Mouse (Mus musculus) embryonic facial prominence, embryonic 14.5 days (tissue): ENCODE measurements at regions not wholly inside any gene's neighbourhood (a gene's known extent, or its start where the extent isn't known, plus 50 kb on each side); places are given as distances from the start of the nearest gene placed in this dataset.

ENCODE experiments used
- ATAC-seq: fragments of 200-750 bp; cut with Nextera tagmentation; 2 replicates; pipeline ENCODE4 v1.8.0; 2017; ENCODE audit warnings: low read depth, moderate number of reproducible peaks, moderate TSS enrichment
- DNase-seq: peaks from one replicate; pipeline ENCODE4 v3.0.0-alpha.2; 2015; ENCODE audit warnings: low spot score
- H3K27ac ChIP-seq: fragments of 300-500 bp; sonication (generic); replicated peaks from 2 replicates; pipeline ENCODE4 v1.5.1; 2014; ENCODE audit warnings: low read depth, mild to moderate bottlenecking, low read length, moderate library complexity
- H3K27me3 ChIP-seq: fragments of 300-500 bp; sonication (generic); replicated peaks from 2 replicates; pipeline ENCODE4 v1.6.1; 2014; ENCODE audit warnings: low read length; ENCODE audit not compliant: control insufficient read depth, insufficient read depth
- H3K36me3 ChIP-seq: fragments of 300-500 bp; sonication (generic); 2 replicates; pipeline ENCODE4 v1.6.1; 2014; ENCODE audit warnings: low read length, mixed read lengths; ENCODE audit not compliant: control insufficient read depth, insufficient read depth
- H3K4me1 ChIP-seq: fragments of 300-500 bp; sonication (generic); 2 replicates; pipeline ENCODE4 v1.6.1; 2014; ENCODE audit warnings: antibody characterized with exemption, low read length; ENCODE audit not compliant: control insufficient read depth, insufficient read depth
- H3K4me2 ChIP-seq: fragments of 300-500 bp; sonication (generic); 2 replicates; pipeline ENCODE4 v1.6.1; 2014; ENCODE audit warnings: low read depth, mild to moderate bottlenecking, low read length, moderate library complexity, mixed read lengths
- H3K4me3 ChIP-seq: fragments of 300-500 bp; sonication (generic); 2 replicates; pipeline ENCODE4 v1.5.1; 2014; ENCODE audit warnings: low read depth, mild to moderate bottlenecking, low read length
- H3K9ac ChIP-seq: fragments of 300-500 bp; sonication (generic); 2 replicates; pipeline ENCODE4 v1.6.1; 2014; ENCODE audit warnings: low read depth, mild to moderate bottlenecking, low read length, moderate library complexity, mixed read lengths
- H3K9me3 ChIP-seq: fragments of 300-500 bp; sonication (generic); 2 replicates; pipeline ENCODE4 v1.6.1; 2016; ENCODE audit warnings: low read length; ENCODE audit not compliant: control insufficient read depth
- WGBS: fragments of 180-500 bp; shearing (Covaris S2); extraction: QIAGEN DNeasy Blood & Tissue Kit; methylation state at CpG from one replicate; pipeline ENCODE4 v1.1.7; 2014; 5-methylcytosine and 5-hydroxymethylcytosine counted together

DNA sequence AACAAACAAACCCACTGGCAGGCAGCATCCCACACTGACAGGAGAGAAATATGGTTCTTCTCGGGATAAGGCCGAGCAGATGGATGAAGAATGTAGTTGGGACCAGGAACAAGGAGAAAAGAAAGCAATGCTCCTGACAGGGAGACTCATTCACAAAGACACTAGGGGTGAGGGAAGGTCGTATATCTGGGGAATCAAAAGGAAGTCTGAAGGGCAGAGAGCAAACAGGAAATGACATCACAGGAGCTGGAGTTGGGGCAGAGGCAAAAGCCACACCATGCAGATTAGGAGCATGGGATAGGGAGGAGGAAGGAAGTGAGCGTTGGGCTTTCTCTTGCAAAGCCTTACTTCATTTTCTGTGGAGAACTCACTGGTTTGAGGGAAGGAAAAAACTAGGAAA, 174.4 kb downstream of the Sptssa start:
- ATAC-seq (no peak), DNase-seq (no peak)
- Histone ChIP-seq H3K9me3 (no peaks in the 10 kb centered on the region), H3K27me3 (no peaks in the 10 kb centered on the region), H3K9ac (no peak overlapping the region), H3K4me3 (no peak overlapping the region), H3K27ac (no peak overlapping the region), H3K4me2 (no peak overlapping the region), H3K36me3 (no peaks in the 10 kb centered on the region), H3K4me1 (no peaks in the 10 kb centered on the region)
- 54% methylated on average over 4 of the region's 4 CpGs for WGBS

DNA sequence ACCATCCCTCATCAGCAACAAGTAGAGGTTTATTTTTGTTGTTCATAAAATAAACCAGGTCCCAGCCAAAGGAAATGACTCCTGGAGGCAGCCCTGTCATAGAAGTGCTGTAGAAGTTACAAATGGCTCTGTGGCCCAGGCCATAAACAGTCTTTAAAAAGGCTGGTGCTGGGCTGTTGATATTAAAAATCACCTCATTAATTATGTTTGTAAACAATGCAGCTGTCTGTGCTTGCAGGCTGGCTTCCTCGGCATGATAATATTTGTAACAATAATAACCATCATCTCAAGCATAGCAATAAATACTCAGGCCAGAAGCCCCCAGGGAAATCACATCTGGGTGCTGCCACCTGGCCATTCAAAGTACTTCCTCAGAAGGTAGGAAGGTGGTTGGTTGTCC, 176.5 kb downstream of the Sptssa start:
- no peak overlapping the region for H3K4me2 ChIP-seq
- H3K9me3 ChIP-seq: no peaks in the 10 kb centered on the region
- DNase-seq (no peak), ATAC-seq (no peak)
- no peak overlapping the region for H3K4me3 ChIP-seq
- no peaks in the 10 kb centered on the region for H3K36me3 ChIP-seq
- H3K9ac ChIP-seq: no peak overlapping the region
- H3K27me3 ChIP-seq: no peaks in the 10 kb centered on the region
- H3K27ac ChIP-seq: no peak overlapping the region
- H3K4me1 ChIP-seq: no peaks in the 10 kb centered on the region
- WGBS: 63% methylated on average over 1 of the region's 1 CpGs

DNA sequence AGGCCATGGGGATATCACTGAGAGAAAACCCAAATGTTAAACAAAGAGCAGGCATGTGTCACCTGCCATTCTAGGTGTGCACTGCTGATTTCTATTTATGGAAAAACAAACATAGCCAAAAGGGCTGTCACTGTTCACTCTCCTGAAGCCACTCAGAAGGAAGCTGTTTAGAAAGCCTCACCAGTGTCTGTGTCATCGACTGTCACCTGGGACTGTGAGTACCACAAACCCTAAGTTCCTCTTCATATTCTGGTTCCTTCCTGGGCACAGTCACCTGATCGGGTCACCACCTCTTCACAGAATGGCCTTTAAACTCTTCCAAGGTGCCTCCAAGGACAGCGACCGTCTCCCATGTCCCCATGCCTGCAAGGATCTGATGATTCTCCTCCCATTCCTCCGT, 183.5 kb downstream of the Sptssa start:
- H3K4me1 ChIP-seq: no peaks in the 10 kb centered on the region
- DNase-seq (no peak), ATAC-seq (no peak)
- H3K27me3 ChIP-seq: no peaks in the 10 kb centered on the region
- no peaks in the 10 kb centered on the region for H3K9me3 ChIP-seq
- H3K4me2 ChIP-seq: no peak overlapping the region
- 85% methylated on average over 5 of the region's 5 CpGs for WGBS
- H3K9ac ChIP-seq: no peak overlapping the region
- no peaks in the 10 kb centered on the region for H3K36me3 ChIP-seq
- H3K27ac ChIP-seq: no peak overlapping the region
- H3K4me3 ChIP-seq: no peak overlapping the region

DNA sequence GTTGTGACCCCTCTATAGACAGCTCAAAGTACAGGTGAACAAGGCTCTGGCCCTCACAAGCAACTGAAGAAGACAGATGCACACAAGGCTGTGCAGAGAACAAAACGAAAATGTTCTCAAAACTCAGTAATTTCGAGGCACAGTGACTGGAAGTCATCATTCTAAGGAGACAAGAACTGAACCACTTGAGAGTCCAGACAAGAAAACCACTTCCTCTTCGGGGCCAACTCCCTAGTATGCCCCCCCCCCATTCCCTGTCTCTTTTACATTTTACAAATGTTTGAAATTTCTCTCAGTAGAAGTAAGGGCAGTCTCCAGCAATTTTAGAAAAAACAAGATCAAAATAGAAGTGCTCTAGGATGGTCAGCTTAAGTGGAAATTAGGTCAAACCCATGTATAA, 184.0 kb downstream of the Sptssa start:
- 73% methylated on average over 3 of the region's 3 CpGs for WGBS
- no peak for DNase-seq
- Histone ChIP-seq H3K4me1 (no peaks in the 10 kb centered on the region), H3K9me3 (no peaks in the 10 kb centered on the region), H3K4me3 (no peak overlapping the region), H3K9ac (no peak overlapping the region), H3K27ac (no peak overlapping the region), H3K4me2 (no peak overlapping the region), H3K27me3 (no peaks in the 10 kb centered on the region), H3K36me3 (no peaks in the 10 kb centered on the region)
- ATAC-seq: no peak

DNA sequence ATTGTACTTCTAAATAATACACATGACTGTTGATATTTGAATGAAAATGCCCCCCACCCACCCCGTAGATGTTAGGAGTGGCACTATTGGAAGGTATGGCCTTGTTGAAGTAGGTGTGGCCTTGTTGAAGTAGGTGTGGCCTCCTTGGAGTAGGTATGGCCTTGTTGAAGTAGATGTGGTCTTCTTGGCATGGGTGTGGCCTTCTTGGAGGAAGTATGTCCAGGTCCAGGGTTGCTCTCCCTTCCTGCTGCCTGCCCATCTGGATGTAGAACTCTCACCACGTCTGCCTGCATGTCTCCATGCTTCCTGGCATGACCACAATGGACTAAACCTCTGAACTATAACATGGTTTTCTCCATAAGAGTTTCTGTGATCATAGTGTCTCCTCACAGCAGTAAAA, 188.7 kb downstream of the Sptssa start:
- ATAC-seq: no peak
- no peaks in the 10 kb centered on the region for H3K9me3 ChIP-seq
- H3K27me3 ChIP-seq: no peaks in the 10 kb centered on the region
- H3K4me1 ChIP-seq: no peaks in the 10 kb centered on the region
- H3K4me2 ChIP-seq: no peak overlapping the region
- H3K36me3 ChIP-seq: no peaks in the 10 kb centered on the region
- no peak overlapping the region for H3K4me3 ChIP-seq
- WGBS: 86% methylated on average over 2 of the region's 2 CpGs
- H3K27ac ChIP-seq: no peak overlapping the region
- no peak for DNase-seq
- H3K9ac ChIP-seq: no peak overlapping the region

DNA sequence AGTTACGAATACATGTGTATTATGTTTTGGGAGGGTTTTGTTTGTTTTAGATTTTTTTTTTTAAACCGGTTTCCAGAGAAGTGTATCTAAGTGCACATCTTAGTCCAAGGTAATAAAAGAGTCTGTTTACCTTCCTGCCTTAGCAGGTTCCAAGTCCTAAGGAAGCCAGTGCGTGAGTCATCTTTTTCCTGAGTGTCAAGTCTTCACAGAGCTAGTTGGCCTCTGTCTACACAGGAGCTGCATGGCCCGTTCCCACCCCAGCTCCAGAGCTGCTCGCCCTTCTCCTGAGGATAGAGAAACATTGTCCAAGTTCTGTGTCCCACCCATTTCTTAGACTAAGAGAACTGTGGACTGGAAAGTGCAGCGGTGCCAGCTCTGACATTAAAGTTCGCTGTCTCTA, 192.6 kb downstream of the Sptssa start:
- Histone ChIP-seq H3K27me3 (no peaks in the 10 kb centered on the region), H3K36me3 (no peaks in the 10 kb centered on the region), H3K9me3 (no peaks in the 10 kb centered on the region), H3K27ac (no peak overlapping the region), H3K9ac (no peak overlapping the region), H3K4me3 (no peak overlapping the region), H3K4me1 (no peaks in the 10 kb centered on the region), H3K4me2 (no peak overlapping the region)
- no peak for DNase-seq
- WGBS: 76% methylated on average over 7 of the region's 7 CpGs
- ATAC-seq: no peak

DNA sequence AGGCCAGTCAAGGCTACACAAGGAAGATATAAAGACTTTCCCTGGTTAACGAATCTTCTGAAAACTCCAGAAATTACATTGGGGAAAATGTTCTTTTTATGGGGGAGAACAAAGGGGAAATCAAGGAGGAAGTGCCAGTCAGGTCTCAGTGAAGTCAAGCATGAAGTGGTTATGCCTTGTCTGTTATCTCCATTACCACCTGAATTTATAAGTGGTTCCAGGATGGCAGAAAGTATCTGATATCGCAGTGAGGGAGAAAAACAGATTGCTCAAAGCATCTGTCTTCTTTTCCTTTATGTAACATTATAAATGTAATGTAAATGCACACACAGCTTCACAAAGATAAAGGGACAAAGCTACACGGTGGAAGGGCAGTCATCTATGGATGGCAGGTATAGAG, 195.0 kb downstream of the Sptssa start:
- 85% methylated on average over 3 of the region's 3 CpGs for WGBS
- Histone ChIP-seq H3K4me2 (no peak overlapping the region), H3K4me3 (no peak overlapping the region), H3K36me3 (no peaks in the 10 kb centered on the region), H3K9me3 (no peaks in the 10 kb centered on the region), H3K4me1 (no peaks in the 10 kb centered on the region), H3K27ac (no peak overlapping the region), H3K27me3 (no peaks in the 10 kb centered on the region), H3K9ac (no peak overlapping the region)
- no peak for ATAC-seq
- no peak for DNase-seq

DNA sequence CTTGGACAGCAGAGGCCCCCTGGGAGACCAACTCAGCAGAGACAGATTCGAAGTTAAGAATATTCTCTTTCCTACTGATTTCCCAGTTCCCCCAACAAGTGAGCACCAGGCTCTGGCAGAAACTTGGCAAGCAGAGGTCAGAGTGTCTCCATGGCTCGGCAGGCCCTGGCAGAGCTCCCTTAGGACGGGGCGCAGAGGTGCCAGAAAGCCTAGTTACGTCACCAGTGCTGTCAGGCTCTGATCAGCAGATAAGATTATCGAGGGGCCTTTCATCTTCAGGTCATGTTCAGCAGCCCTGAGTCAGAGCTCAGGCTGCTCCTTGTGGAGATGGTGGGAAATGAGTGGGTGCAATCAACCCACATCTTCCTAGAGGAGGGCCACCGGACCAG, 196.2 kb downstream of the Sptssa start:
- H3K4me2 ChIP-seq: no peak overlapping the region
- H3K27me3 ChIP-seq: no peaks in the 10 kb centered on the region
- H3K4me3 ChIP-seq: no peak overlapping the region
- no peaks in the 10 kb centered on the region for H3K36me3 ChIP-seq
- 72% methylated on average over 7 of the region's 7 CpGs for WGBS
- no peak overlapping the region for H3K9ac ChIP-seq
- DNase-seq (no peak), ATAC-seq (no peak)
- no peak overlapping the region for H3K27ac ChIP-seq
- no peaks in the 10 kb centered on the region for H3K4me1 ChIP-seq
- no peaks in the 10 kb centered on the region for H3K9me3 ChIP-seq

DNA sequence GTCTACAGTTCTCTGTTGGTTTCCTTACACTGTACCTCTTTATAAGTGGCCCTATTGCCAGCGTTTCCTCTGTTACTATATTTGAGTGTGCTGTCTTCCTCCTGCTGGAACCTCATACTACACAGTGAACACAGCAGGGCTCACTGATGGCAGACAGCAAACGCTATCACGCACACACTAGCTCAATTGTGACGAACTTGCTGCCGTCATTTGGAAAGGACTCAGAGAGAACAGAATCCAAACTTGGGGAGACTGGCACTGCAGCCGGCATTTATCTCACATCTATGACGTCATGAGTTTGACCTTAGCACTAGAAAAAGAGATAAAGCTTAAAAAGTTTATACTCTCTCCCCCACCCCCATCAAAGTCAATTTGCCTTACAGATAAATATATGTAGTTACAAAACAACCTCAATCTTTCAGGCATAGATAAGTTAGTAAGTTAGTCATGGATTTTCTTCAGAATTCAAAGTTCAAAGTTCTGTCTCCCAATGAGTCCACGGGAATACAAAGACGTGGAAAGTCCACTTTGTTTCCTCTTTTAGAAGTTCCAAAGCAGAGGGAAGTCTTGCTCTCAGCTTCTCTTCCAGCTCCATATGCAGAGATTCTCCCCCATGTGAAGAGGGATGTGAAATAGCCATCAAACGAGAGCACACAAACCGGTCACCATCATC, 196.8 kb downstream of the Sptssa start:
- DNase-seq: no peak

More for the DNA sequence above, 196.8 kb downstream of the Sptssa start:
- WGBS: 78% methylated on average over 11 of the region's 11 CpGs
- Histone ChIP-seq H3K36me3 (no peaks in the 10 kb centered on the region), H3K4me2 (no peak overlapping the region), H3K9me3 (no peaks in the 10 kb centered on the region), H3K27me3 (no peaks in the 10 kb centered on the region), H3K27ac (no peak overlapping the region), H3K9ac (no peak overlapping the region), H3K4me1 (no peaks in the 10 kb centered on the region), H3K4me3 (no peak overlapping the region)
- ATAC-seq: no peak
